Mouse (Mus musculus) intestine, postnatal 0 days (tissue): ENCODE data around the gene Slc9a7. TPM values are rescaled to one million over a fixed set of nuclear protein-coding genes. Genes with fewer than 3 reads are reported as not detected.

Experiments
- ATAC-seq: fragments of 200-750 bp; cut with Nextera tagmentation; 2 replicates; pipeline ENCODE4 v1.8.0; 2017; ENCODE audit warnings: mild to moderate bottlenecking, moderate TSS enrichment, moderate library complexity
- H3K27ac ChIP-seq: fragments of 300-500 bp; sonication (generic); 2 replicates; pipeline ENCODE4 v1.5.1; 2014; ENCODE audit warnings: mild to moderate bottlenecking, low read depth, low read length, moderate library complexity
- H3K27me3 ChIP-seq: fragments of 300-500 bp; sonication (generic); replicated peaks from 2 replicates; pipeline ENCODE4 v1.6.1; 2014; ENCODE audit warnings: low read length, mixed read lengths; ENCODE audit not compliant: control insufficient read depth, insufficient read depth
- H3K36me3 ChIP-seq: fragments of 300-500 bp; sonication (generic); 2 replicates; pipeline ENCODE4 v1.6.1; 2014; ENCODE audit warnings: mild to moderate bottlenecking, moderate library complexity; ENCODE audit not compliant: control insufficient read depth, insufficient read depth
- H3K4me1 ChIP-seq: fragments of 300-500 bp; sonication (generic); replicated peaks from 2 replicates; pipeline ENCODE4 v1.6.1; 2014; ENCODE audit warnings: antibody characterized with exemption, low read length, mixed read lengths; ENCODE audit not compliant: control insufficient read depth, insufficient read depth
- H3K4me2 ChIP-seq: fragments of 300-500 bp; sonication (generic); replicated peaks from 2 replicates; pipeline ENCODE4 v1.6.1; 2014; ENCODE audit warnings: low read depth, mild to moderate bottlenecking, moderate library complexity
- H3K4me3 ChIP-seq: fragments of 300-500 bp; sonication (generic); 2 replicates; pipeline ENCODE4 v1.5.1; 2014; ENCODE audit warnings: low read depth, low read length
- H3K9ac ChIP-seq: fragments of 300-500 bp; sonication (generic); 2 replicates; pipeline ENCODE4 v1.6.1; 2014; ENCODE audit warnings: mild to moderate bottlenecking, low read depth, low read length
- H3K9me3 ChIP-seq: fragments of 300-500 bp; sonication (generic); 2 replicates; pipeline ENCODE4 v1.6.1; 2016; ENCODE audit warnings: mixed run types; ENCODE audit not compliant: control insufficient read depth
- CTCF ChIP-seq: sonication (generic); IDR thresholded peaks from 2 replicates; pipeline ENCODE4 v1.5.1; 2016; ENCODE audit warnings: low read depth, mild to moderate bottlenecking, control low read depth, antibody characterized with exemption, moderate library complexity
- WGBS: fragments of 180-500 bp; shearing (Covaris S2); extraction: QIAGEN DNeasy Blood & Tissue Kit; methylation state at CpG from one replicate; pipeline ENCODE4 v1.1.7; 2014; 5-methylcytosine and 5-hydroxymethylcytosine counted together
- polyA plus RNA-seq: library from polyadenylated mRNA; unstranded; fragments of >200 nt; fragmentation: Nextera tagmentation; extraction: Ambion mirVana; gene quantifications from 2 replicates; pipeline ENCODE4 v1.2.1, GENCODE M21; 2015

Slc9a7 gene
- polyA plus RNA-seq, 1 experiment from 2014 or later = 0.25 TPM

DNA sequence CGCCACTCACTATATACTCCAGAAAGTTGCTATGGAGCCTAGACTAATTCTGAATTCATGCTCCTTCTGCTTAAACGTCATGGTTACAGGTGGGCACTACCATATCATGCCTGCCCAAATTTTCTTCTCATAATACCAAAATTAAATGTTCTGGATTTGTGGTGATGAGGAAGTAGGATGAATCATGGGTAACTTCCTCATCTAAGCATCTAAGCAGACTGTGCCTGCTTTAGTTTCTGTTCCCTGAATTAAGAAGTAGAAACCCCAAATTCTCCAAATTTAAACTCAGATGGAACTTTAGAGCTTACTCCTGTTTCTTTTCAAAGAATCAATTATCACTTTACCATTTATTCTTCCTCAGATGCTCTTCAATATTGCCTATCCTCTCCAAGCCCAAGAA lies 173.9 kb downstream of the Slc9a7 start:
- Histone ChIP-seq H3K27me3 (no peaks in the 10 kb centered on the region), H3K4me3 (no peak overlapping the region), H3K27ac (no peak overlapping the region), H3K9me3 (no peaks in the 10 kb centered on the region), H3K4me1 (no peaks in the 10 kb centered on the region), H3K4me2 (no peak overlapping the region), H3K9ac (no peak overlapping the region), H3K36me3 (no peaks in the 10 kb centered on the region)
- no peak for TF ChIP-seq CTCF
- 74% methylated on average over 2 of the region's 2 CpGs for WGBS
- ATAC-seq = no peak

DNA sequence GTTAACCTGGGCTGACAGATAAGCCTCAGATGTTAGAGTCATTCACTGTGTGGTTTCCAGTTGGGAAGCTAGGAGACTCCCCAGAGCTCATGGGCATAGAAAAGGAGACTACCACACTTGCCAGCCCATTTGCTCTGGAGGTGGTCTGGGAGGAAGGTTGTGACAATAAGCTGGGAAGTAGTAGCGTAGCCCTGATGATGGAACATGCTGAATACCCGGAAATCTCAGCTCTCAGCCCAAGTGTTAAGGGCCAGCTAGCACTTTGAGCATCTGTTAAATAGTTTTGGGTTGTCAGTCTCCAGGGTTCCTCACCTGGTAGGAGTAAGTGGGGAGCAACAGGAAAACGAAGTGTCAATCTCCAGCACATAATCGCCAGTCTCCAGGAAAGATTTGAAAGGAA lies 221.4 kb downstream of the Slc9a7 start:
- Histone ChIP-seq H3K4me2 (no peak overlapping the region), H3K9ac (no peak overlapping the region), H3K4me1 (no peaks in the 10 kb centered on the region), H3K4me3 (no peak overlapping the region), H3K36me3 (no peaks in the 10 kb centered on the region), H3K27ac (no peak overlapping the region), H3K27me3 (no peaks in the 10 kb centered on the region), H3K9me3 (no peaks in the 10 kb centered on the region)
- no peak for ATAC-seq
- no peak for TF ChIP-seq CTCF
- 63% methylated on average over 4 of the region's 4 CpGs for WGBS

DNA sequence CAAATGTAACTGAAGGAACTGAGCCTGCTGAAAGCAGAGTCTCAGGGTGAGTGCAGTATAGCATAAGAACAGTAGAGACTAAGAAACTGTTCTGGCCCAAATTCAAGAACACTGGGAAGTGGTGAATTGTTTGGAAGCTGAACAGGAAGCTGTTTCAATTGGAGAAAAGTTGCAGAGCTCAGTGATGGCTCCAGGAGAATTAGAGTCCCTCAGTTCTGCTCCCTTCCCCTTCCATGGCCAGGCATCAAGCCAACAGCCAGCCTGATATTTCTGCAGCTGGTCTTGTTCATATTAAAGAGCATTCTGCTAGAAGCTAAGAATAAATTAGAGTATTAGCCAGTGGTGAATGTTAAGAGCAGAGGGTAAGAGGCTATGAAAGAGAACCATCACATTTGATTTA lies 225.0 kb downstream of the Slc9a7 start:
- Histone ChIP-seq H3K4me1 (no peaks in the 10 kb centered on the region), H3K9me3 (no peaks in the 10 kb centered on the region), H3K9ac (no peak overlapping the region), H3K36me3 (no peaks in the 10 kb centered on the region), H3K27ac (no peak overlapping the region), H3K27me3 (no peaks in the 10 kb centered on the region), H3K4me3 (no peak overlapping the region), H3K4me2 (no peak overlapping the region)
- no peak for ATAC-seq
- no peak for TF ChIP-seq CTCF

DNA sequence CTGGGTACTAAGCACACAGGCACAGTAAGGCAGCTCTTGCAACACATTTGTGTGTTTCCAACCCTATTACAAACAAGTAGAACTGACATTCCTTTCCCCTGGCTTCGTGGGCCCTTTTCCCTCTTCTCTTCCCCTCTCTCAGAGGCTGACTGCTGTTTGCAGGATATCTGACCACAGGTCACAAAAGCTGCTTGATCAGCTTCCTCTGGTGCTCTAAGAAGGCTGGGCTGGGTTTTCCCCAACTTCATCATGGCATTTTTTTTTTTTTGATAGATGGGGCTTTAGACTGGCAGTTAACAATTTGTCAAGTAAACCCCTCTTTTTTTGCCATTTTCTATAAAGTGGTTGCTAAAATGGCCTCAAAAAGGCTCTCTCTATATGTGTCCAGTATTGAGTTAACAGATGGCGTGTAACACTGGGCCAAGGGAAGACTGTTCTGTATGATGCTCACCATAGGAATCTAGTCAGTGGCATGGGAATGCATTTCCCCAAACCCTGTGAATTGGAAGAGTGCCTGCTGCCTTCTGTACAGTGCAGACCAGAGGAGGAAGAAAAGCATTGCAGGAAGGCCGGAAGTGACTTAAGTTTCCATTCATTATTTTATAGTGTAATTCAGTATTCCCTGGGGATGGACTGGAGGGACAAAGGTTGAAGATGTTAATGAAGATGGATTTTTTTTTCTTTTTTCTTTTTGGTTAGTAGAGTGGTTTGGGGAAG lies 229.7 kb downstream of the Slc9a7 start:
- Histone ChIP-seq H3K4me2 (no peak overlapping the region), H3K27me3 (no peaks in the 10 kb centered on the region), H3K27ac (no peak overlapping the region), H3K36me3 (no peaks in the 10 kb centered on the region), H3K4me1 (no peaks in the 10 kb centered on the region), H3K9me3 (no peaks in the 10 kb centered on the region), H3K4me3 (no peak overlapping the region), H3K9ac (no peak overlapping the region)
- TF ChIP-seq CTCF = no peak
- no peak for ATAC-seq
- WGBS = 65% methylated on average over 3 of the region's 3 CpGs

DNA sequence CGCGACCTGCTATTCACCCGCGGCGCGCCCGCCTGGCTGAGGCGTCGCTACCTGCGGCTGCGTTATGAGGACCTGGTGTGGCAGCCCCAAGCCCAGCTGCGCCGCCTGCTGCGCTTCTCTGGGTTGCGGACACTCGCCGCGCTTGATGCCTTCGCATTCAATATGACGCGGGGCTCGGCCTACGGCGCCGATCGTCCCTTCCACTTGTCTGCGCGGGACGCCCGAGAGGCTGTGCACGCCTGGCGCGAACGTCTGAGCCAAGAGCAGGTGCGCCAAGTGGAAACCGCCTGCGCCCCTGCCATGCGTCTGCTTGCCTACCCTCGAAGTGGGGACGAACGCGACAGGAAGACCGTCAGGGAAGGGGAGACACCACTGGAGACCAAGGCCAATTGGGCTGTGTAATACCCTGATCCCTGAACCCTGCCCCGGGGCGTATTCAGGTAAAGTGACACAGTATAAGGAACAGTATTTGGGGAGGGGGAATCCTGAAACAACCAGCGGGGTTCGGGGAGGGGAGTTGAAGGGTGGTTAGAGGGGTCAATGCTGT lies 230.8 kb downstream of the Slc9a7 start:
- 22% methylated on average over 45 of the region's 47 CpGs for WGBS
- Histone ChIP-seq H3K4me3 (peak overlapping the region; percentile 39), H3K4me2 (peak overlapping the region; percentile 73), H3K36me3 (no peaks in the 10 kb centered on the region), H3K9me3 (no peaks in the 10 kb centered on the region), H3K9ac (no peak overlapping the region), H3K27ac (no peak overlapping the region), H3K4me1 (no peaks in the 10 kb centered on the region), H3K27me3 (no peaks in the 10 kb centered on the region)
- no peak for TF ChIP-seq CTCF
- ATAC-seq = no peak

DNA sequence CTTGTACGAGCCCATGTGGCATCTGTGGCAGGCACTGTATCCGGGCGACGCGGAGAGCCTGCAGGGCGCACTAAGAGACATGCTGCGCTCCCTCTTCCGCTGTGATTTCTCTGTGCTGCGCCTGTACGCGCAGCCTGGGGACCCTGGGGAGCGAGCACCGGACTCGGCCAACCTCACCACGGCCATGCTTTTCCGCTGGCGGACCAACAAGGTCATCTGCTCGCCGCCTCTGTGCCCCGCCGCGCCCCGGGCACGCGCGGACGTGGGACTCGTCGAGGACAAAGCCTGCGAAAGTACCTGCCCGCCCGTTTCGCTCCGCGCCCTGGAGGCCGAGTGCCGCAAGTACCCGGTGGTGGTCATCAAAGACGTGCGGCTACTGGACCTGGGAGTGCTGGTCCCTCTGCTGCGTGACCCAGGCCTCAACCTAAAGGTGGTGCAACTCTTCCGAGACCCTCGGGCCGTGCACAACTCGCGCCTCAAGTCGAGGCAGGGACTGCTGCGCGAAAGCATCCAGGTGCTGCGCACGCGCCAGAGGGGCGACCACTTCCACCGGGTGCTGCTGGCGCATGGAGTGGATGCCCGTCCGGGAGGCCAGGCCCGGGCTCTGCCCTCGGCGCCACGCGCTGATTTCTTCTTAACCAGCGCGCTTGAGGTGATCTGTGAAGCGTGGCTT lies 231.4 kb downstream of the Slc9a7 start:
- H3K9me3 ChIP-seq = no peaks in the 10 kb centered on the region
- H3K27me3 ChIP-seq = no peaks in the 10 kb centered on the region
- 25% methylated on average over 56 of the region's 65 CpGs for WGBS
- no peaks in the 10 kb centered on the region for H3K4me1 ChIP-seq
- H3K27ac ChIP-seq = no peak overlapping the region
- TF ChIP-seq CTCF = no peak
- H3K36me3 ChIP-seq = no peaks in the 10 kb centered on the region
- ATAC-seq = no peak
- peak overlapping the region; percentile 73 for H3K4me2 ChIP-seq
- peak overlapping the region; percentile 39 for H3K4me3 ChIP-seq
- H3K9ac ChIP-seq = no peak overlapping the region
